Mouse (Mus musculus): ENCODE results near the gene Socs2. TPM values are rescaled to one million over a fixed set of nuclear protein-coding genes. Genes with fewer than 3 reads are reported as not detected.

Socs2 gene
- total and polyA plus RNA-seq, 2 experiments from 2014 or later: 103 to 137 TPM

DNA sequence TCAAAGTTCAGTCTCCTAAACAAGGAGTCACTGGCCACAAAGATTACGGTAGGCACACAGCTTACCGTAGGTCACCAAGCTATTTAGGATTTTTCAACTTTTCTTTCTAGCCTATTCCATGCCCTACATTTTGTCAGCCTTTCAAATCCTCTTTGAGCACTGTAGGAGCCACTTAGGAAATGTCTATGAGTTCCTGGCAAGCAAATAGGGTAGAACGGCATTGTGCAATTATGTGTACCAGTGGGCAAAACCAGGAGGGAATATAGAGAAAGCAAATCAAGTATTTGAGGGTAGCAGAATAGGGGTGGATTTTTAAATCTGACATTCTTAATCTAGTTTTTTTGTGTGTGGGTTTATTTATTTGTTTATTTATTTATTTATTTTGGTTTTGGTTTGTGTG, 2.7 kb upstream of the Socs2 start:
- Histone ChIP-seq H3K4me1 (ENCODE audit: control insufficient read depth, insufficient read depth) (no peaks in the 10 kb centered on the region; the same call in 1 of the 2 replicates), H3K27ac (ENCODE audit: low read depth) (no peak overlapping the region), H3K36me3 (replicated peaks; ENCODE audit: control insufficient read depth, insufficient read depth, low read length) (no peaks in the 10 kb centered on the region), H3K4me3 (ENCODE audit: low read depth, low read length) (no peak overlapping the region), H3K4me2 (ENCODE audit: low read depth, low read length) (no peak overlapping the region), H3K9me3 (replicated peaks; ENCODE audit: control insufficient read depth, low read length) (no peaks in the 10 kb centered on the region), H3K27me3 (ENCODE audit: control insufficient read depth, insufficient read depth, low read length) (no peaks in the 10 kb centered on the region), H3K9ac (replicated peaks; ENCODE audit: low read depth, low read length) (no peak overlapping the region)
- no peak for DNase-seq (ENCODE audit: low spot score)
- no peak for ATAC-seq (ENCODE audit: insufficient read depth, low read depth)
- WGBS: 90% methylated on average over 3 of the region's 3 CpGs
- no peak for TF ChIP-seq CTCF (IDR thresholded peaks at IDR 0.05; ENCODE audit: low read depth)
- TF ChIP-seq EP300 (IDR thresholded peaks at IDR 0.05; ENCODE audit: low read depth): no peak

DNA sequence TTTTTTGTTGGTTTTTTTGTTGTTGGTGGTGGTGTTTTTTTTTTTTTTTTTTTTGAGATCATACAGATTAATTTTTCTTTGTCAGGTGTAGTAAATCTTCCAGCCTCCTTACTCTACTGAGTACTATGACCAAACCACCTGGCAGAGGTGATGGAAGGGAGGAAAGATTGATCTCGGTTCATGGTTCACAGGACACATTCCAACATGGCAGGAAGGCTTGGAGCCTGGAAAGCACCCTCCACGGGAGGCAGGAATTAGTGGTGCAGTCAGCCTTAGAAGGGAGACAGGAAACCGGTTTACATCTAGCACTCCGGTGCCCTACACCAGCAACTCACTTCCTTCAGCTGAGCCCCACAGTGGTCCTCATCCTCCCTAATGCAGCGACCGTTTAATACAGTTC, 1.7 kb upstream of the Socs2 start:
- H3K36me3 ChIP-seq (replicated peaks; ENCODE audit: control insufficient read depth, insufficient read depth, low read length): no peaks in the 10 kb centered on the region
- TF ChIP-seq CTCF (IDR thresholded peaks at IDR 0.05; ENCODE audit: low read depth) (no peak), EP300 (IDR thresholded peaks at IDR 0.05; ENCODE audit: low read depth) (no peak)
- H3K27me3 ChIP-seq (ENCODE audit: control insufficient read depth, insufficient read depth, low read length): no peaks in the 10 kb centered on the region
- WGBS: 56% methylated on average over 6 of the region's 6 CpGs
- no peak overlapping the region for H3K27ac ChIP-seq (ENCODE audit: low read depth)
- no peak overlapping the region for H3K4me2 ChIP-seq (ENCODE audit: low read depth, low read length)
- ATAC-seq (ENCODE audit: insufficient read depth, low read depth) (no peak), DNase-seq (ENCODE audit: low spot score) (no peak)
- no peak overlapping the region for H3K9ac ChIP-seq (replicated peaks; ENCODE audit: low read depth, low read length)
- no peaks in the 10 kb centered on the region for H3K9me3 ChIP-seq (replicated peaks; ENCODE audit: control insufficient read depth, low read length)
- peaks cover 4% of the 10 kb centered on the region for H3K4me1 ChIP-seq (ENCODE audit: control insufficient read depth, insufficient read depth)
- H3K4me3 ChIP-seq (ENCODE audit: low read depth, low read length): no peak overlapping the region

DNA sequence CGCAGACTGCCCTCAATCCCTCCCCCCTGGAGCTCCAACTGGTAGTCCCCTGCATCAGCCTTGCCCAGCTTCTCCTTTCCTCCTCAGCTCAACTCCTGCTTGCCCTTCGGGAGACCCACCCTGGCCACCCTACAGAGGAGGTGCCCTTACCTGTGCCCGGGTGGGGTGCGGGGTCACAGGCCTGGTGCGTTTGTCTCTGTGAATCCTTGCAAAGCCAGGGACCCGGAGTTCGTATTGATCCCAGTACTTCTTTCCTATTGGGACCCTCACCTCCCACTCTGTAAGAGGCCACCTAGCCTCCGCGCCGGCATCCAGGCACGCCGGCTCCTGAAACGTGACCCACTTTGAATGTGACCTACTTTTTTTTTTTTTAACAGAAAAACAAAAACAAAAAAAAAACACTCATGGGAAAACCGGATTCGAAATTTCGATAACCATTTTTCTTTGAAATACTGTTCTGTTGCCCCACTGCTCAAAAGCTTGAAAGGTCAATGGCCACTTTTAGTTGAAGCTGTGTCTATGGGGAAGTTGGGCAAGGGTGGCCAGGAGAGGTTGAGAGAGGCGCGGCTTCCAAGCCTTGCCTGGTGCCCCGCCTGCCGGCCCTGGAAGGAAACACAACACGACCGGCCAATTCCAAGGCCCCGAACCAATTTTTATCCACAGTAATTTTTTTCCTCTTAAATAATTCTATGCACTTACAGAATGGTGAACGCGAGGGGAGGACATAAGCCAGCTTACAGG, 686 bp upstream of the Socs2 start:
- peak; percentile 52; the same call in 1 of the 2 replicates for TF ChIP-seq EP300 (IDR thresholded peaks at IDR 0.05; ENCODE audit: low read depth)
- TF ChIP-seq CTCF (IDR thresholded peaks at IDR 0.05; ENCODE audit: low read depth): peak; percentile 74
- ATAC-seq (ENCODE audit: insufficient read depth, low read depth) (no peak), DNase-seq (ENCODE audit: low spot score) (peak; percentile 86)
- H3K36me3 ChIP-seq (replicated peaks; ENCODE audit: control insufficient read depth, insufficient read depth, low read length): no peaks in the 10 kb centered on the region
- peak overlapping the region; percentile 95 for H3K4me2 ChIP-seq (ENCODE audit: low read depth, low read length)
- peak overlapping the region; percentile 90 for H3K9ac ChIP-seq (replicated peaks; ENCODE audit: low read depth, low read length)
- no peaks in the 10 kb centered on the region for H3K27me3 ChIP-seq (ENCODE audit: control insufficient read depth, insufficient read depth, low read length)
- H3K4me3 ChIP-seq (ENCODE audit: low read depth, low read length): peak overlapping the region; percentile 81
- 1% methylated on average over 25 of the region's 25 CpGs for WGBS
- H3K9me3 ChIP-seq (replicated peaks; ENCODE audit: control insufficient read depth, low read length): no peaks in the 10 kb centered on the region
- H3K4me1 ChIP-seq (ENCODE audit: control insufficient read depth, insufficient read depth): peaks cover 5% of the 10 kb centered on the region
- H3K27ac ChIP-seq (ENCODE audit: low read depth): peak overlapping the region; percentile 97

DNA sequence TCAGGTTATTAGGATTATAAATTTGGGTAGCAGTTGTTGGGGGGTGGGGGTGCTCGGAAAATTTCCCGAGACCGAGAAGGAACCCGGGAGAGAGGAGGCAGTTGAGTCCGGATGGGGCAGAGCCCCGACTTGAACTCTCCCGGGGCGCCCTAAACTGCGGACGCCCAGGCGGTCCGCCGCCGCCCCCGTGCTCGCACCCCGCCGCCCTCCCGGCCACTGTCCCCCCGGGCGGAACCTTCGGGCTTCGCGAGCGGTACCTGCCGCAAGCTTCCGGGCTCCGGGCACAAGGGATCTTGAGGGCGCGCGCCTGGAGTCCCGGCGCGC, 657 bp downstream of the Socs2 start:
- Histone ChIP-seq H3K4me2 (ENCODE audit: low read depth, low read length) (peak overlapping the region; percentile 95), H3K4me3 (ENCODE audit: low read depth, low read length) (peak overlapping the region; percentile 81), H3K27me3 (ENCODE audit: control insufficient read depth, insufficient read depth, low read length) (no peaks in the 10 kb centered on the region), H3K9me3 (replicated peaks; ENCODE audit: control insufficient read depth, low read length) (no peaks in the 10 kb centered on the region), H3K9ac (replicated peaks; ENCODE audit: low read depth, low read length) (peak overlapping the region; percentile 90), H3K4me1 (ENCODE audit: control insufficient read depth, insufficient read depth) (peaks cover 5% of the 10 kb centered on the region), H3K27ac (ENCODE audit: low read depth) (peak overlapping the region; percentile 97), H3K36me3 (replicated peaks; ENCODE audit: control insufficient read depth, insufficient read depth, low read length) (peaks cover 10% of the 10 kb centered on the region)
- no peak for TF ChIP-seq CTCF (IDR thresholded peaks at IDR 0.05; ENCODE audit: low read depth)
- no peak for TF ChIP-seq EP300 (IDR thresholded peaks at IDR 0.05; ENCODE audit: low read depth)
- DNase-seq (ENCODE audit: low spot score): no peak
- no peak for ATAC-seq (ENCODE audit: insufficient read depth, low read depth)
- under 1% methylated on average over 34 of the region's 34 CpGs for WGBS

DNA sequence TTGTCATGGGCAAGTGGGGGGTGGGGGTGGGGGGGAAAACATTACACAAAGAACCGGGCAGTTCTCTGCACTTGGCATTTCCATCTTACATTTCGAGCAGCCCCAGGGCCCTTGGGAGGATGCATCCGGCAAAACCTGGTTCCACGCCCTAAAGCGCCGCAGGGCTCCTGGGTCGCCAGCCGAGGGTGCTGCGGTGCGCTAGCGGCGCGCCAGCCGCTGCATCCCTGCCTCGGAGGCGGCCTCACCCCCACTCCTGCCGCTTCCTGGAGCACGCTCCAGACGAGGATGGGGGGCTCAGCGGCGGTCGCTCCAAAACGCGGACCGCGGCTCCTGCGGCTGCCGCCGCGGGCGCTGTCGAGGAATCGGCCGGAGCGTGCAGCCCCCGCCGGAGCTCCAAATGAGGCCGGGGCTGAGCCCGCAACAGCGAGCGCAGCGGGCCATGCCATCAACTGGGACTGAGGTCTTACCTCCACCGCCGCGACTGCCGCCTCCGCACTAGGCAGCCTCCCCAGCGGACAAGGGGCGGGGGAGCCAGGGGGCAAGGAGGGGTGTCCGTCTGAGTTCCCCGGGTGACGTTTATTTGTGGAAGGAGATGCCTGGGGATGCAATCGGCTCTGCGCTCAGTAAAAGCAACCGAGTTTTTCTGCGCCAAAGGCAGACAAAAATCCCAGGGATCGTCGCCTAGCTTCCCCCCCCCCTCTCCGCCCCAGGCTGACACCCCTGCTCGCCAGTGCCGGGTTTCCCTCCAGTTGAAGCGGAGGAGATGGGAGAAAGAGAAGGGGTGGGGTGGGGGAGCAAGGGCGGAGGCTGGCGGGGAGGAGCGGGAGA, 1.2 kb downstream of the Socs2 start:
- ATAC-seq (ENCODE audit: insufficient read depth, low read depth): peak; percentile 16
- peak overlapping the region; percentile 81 for H3K4me3 ChIP-seq (ENCODE audit: low read depth, low read length)
- peak; percentile 47 for DNase-seq (ENCODE audit: low spot score)

More for the DNA sequence above, 1.2 kb downstream of the Socs2 start:
- peak overlapping the region; percentile 90 for H3K9ac ChIP-seq (replicated peaks; ENCODE audit: low read depth, low read length)
- under 1% methylated on average over 61 of the region's 65 CpGs for WGBS
- TF ChIP-seq CTCF (IDR thresholded peaks at IDR 0.05; ENCODE audit: low read depth) (no peak; the same call in 1 of the 2 replicates), EP300 (IDR thresholded peaks at IDR 0.05; ENCODE audit: low read depth) (no peak)
- H3K27me3 ChIP-seq (ENCODE audit: control insufficient read depth, insufficient read depth, low read length): no peaks in the 10 kb centered on the region
- peak overlapping the region; percentile 97 for H3K27ac ChIP-seq (ENCODE audit: low read depth)
- H3K9me3 ChIP-seq (replicated peaks; ENCODE audit: control insufficient read depth, low read length): no peaks in the 10 kb centered on the region
- H3K4me2 ChIP-seq (ENCODE audit: low read depth, low read length): peak overlapping the region; percentile 95
- H3K4me1 ChIP-seq (ENCODE audit: control insufficient read depth, insufficient read depth): peaks cover 5% of the 10 kb centered on the region
- peaks cover 16% of the 10 kb centered on the region for H3K36me3 ChIP-seq (replicated peaks; ENCODE audit: control insufficient read depth, insufficient read depth, low read length)
